Mouse (Mus musculus): Measurements from ENCODE around the gene Spns3.

The Spns3 gene

DNA sequence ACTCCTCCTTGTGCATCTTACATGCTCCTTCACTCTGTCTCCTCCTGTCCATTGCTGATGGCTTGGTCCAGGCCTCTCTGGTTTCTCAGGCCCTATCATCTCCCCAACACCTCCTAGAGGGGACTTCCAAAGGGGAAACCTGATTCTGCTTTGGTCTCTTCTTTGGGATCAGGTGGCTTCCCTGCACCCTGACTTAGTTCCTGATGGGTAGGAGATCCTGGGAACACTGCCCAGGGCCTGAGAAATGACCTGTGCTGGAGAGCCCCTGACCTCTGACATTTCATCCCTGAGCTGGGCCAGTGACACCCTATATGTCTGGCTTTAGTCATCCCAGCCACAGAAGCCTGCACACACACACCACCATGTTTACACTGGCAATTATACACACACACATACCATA lies 42.7 kb downstream of the Spns3 start:
- no peak for DNase-seq

DNA sequence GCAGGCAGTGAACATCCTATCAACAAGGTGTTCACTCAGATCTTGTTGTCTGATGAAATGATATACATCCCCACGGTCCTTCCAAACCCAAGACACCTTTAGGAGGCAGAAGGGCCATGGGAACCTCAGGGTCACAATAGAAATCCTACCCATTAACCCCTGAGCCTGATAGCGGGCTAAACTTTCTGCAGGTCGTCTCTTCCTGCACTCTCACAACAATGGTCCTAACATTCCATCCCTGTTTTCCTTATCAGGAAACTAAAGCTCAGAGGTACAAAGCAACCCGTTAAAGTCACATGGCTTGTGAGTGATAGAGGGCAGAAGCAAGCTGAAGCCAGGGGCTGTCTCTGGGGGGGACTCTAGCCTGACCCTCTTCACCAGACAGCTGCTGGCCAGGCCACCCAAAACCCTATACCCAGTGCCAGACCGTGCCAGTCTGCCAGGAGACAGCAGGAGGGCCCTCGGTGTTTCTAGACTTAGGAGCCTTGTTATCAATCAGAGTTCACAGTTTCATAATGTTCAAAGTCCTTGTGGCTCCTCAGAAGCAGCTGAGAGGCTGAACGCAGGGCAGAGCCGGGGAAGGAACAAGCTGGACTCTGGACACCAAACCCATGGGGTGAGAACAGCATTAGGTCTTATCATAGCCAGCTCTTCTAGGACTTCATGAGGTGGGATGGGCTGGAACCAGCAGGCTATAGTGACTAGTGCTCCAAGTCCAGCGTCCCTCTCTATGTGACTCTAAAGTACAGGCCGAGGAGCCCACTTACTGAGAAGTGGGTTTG lies 46.1 kb downstream of the Spns3 start:
- no peak for DNase-seq

DNA sequence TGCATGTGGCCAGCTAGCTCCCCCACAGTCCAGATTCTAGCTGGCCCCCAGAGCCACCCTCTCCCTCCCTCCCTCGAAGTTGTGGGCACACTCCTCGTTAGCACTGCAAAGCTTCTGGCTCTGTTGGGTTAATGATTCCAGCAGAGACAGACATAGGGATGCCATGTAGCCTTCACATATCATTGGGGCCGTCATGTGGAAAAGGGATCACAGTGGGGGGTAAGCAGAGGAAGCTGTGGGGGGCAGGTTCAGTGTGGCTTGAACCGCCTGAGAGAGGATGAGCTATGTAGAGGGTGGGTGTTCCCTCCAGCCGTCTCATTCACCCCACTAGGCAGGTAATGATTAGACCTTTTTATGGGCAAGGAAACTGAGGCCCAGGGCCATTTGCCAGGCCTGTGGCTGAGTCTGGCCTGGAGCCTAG lies 46.8 kb downstream of the Spns3 start:
- DNase-seq, result no peak

DNA sequence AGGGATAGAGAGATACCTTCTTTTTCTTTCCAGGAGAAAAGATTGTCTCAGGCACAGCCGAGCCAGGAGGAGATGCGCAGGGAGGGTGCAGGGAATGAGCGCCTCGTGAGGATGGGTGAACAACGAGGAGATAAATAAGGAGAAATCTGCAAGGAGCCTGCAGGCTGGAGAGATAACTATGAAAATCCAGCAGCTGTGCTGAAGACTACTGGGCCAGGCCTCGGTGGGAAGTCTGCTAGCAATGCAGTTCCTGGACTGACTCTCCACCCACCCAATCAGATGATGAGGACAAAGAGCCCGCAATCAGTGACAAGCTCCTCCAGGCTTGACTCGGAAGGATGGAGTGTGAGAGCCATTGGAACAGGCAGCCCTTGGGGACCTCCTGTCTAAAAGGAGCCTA lies 48.1 kb downstream of the Spns3 start:
- no peak for DNase-seq

DNA sequence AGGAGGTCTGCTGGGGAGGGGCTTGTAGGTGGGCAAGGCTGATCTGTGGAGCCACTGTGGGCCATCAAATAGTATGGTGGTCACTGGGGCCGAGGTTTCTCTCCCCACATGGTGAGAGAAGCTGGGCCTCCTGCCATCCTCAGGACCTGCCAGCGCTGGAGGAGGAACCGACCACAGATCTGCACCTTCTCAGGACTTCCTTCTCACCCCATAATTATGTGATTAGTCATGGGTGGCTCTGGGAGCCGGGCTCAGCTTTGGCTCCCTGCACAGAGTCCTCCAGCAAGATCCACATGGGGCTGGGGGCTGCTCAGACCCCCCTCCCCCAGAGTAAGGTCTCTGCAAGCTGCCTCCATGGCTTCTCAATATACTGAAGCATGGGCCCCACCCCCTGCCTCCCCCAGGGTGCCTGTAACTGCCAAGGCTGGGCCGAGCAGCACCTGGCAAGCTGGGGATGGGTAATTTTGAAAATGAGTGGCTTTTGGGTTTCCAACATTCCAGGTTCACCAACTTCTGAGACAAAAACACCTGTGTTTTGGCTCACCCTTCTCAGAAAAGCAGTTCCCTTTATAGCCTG lies 48.8 kb downstream of the Spns3 start:
- DNase-seq, result no peak

DNA sequence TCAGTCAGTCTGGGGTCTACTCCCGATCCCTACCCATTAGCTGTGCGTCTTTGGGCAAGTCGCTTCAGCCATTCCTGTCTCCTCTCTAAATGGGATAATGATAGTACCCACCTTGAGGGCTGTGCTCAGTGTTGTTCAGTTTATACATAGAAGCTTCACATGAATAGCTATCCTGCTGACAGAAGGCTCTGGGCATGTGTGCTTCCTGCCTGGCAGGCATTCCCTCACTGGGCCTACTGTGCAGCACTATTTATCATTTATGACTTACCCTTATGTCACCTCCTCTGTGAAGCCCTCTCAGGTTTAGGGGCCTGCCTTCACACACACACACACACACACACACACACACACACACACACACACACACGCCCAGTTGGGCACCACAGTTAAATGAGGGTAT lies 50.2 kb downstream of the Spns3 start:
- no peak for DNase-seq

DNA sequence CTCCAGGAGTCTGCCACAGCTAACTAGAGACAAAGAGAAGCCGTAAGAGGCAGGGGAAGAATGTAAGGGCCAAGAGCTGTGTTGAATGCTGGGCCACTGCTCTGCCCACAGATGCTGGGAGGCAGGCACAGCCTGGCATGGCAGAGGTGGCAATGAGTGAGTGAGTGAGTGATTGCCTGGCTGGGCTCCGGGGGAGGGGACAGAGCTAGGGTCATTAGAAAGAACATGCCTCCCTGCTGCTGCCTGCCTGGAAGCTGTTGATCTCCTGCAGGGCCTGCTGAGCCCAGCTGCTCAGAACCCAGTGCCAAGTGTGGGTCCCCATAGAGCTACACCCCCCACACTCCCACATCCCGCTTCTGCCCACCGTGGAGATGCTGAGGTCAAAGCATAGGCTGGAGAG lies 52.9 kb downstream of the Spns3 start:
- no peak for DNase-seq

DNA sequence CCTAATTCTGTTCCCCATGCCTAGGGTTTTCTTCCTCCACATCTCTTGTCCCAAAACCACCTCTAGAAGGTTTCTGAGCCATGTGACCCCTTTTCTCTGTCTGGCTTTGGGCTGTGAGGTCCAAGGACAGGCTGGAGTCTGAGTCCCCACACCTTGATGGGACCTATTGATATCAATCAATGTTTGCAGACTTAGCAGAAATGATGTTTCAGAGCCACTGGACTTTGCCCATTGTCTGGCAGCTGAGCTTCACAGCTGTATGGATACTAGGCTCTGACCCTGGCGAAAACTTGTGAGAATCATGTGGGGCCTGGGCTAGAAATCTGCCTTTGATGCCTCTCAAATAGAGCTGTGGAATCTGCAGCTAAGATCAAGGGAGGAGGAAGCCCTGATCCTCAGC lies 53.5 kb downstream of the Spns3 start:
- DNase-seq, result no peak

DNA sequence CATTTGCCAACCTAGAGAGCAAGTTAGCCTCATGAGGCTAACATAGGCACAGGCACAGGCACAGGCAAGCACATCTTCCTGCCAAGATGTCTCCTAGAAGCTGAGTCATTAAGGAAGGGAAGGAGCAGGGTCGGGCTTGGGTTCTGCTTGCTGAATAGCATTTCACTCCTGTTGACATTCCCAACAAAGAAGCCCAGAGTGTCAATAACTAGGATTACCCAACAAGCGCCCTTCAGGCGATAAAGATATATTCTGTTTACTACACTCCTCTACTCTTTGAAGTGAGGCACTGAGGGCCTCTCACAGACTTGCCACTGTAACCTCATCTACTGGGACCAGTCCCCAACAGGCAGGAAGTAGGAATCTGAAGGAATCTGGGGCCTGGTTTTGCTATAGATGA lies 54.2 kb downstream of the Spns3 start:
- DNase-seq, result no peak

DNA sequence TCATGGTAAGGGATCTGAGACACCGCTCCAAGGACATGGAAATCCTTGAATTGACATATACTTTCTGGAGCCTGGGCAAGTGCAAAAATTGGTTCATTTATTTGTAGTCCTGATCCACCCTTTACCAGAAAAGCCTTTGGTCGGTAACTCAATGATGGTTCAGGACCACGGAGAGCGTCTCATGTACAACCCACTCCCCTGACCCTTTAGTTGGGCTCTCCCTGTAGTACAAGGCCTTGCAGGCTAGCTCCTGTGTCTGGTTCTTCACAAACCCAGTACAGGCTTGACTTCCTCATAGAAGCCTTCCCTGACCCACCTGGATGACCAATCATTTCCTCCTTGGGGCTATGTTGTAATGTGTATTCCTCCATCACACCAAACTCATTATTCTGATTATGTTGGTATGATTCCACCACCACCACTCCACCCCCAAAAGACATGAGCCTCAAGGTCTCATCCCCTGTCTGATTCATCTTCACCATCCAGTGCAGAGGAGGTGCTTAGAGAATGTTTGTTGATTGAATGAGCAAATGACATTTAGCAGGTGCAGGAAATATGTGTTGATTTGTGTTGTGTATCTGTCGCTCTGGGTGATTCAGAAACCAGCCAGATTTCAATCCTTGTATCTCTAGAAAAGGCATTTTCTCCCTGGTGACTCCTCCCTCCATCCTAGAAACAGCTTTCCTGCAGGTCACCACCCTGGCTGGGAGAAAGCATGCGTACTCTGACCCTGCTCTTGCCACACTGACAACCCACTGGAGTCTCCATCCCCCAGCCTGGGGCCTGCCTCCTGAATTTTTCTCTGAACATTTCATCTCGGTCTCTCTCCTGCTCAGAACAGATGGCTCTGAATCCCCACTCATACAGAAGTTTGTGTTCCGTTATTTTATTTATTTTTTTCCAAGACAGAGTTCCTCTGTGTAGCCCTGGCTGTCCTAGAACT lies 56.0 kb downstream of the Spns3 start:
- no peak for DNase-seq

DNA sequence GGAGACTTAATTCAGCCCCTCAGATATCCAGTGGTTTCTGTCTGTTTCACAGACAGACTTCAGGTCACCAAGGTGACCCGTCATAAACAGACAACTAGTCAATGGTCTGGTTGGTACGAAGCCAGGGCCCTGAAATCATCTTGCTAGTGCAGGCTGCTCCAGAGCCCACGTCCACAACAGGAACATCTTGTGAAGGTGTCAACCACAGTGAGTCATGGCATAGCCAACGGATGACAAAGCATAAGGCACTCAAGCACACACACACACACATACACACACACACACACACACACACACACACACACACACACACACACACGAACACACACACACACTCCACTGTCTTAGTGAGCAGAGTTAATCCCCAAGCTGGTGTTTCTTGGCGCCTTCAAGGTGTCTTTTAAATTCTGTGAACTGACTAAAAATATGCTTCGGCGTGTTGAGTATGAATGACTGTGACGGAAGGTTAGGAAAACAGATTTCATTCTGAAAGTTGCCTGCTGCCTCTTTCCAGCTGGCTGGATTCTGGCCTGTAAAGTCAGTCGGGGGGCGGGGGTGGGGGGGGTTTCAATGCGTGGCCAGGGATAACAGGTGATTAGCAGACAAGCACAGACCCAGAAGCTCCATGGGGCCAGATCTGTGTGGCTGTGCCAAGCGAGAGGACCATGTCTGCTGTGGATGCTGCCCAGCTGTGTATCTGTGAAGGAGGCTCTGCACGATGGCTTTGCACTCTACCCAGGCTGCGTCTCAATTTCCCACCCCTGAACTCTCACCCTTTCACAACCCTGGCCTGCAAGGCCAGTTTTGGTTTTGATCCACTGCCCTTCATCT lies 59.0 kb downstream of the Spns3 start:
- no peak for DNase-seq

DNA sequence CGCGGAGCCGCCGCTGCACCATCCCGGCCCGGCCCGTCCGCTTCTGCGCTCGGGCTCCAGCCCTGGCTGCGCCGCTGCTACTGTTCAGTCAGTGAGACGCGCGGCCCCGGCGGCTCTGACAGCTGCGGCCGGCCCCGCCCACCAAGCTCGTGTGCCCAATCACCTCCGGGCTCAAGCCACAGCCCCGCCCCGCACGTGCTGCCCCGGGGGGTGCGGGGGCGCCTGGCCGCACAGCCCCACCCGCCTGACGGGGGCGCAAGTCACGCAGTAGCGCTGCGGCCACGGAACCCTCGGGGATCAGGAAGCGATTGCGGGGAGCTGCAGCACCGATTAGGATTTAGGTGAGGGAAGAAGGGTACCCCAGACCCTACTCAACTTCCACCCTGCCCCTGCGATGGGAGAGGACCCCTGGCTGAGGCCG lies 60.4 kb downstream of the Spns3 start, which contains the start of gene Spns2:
Gene Spns2 (minus strand): TSS at position 24 of the 421 bp plus-strand sequence.
- peak; percentile 86 for DNase-seq

DNA sequence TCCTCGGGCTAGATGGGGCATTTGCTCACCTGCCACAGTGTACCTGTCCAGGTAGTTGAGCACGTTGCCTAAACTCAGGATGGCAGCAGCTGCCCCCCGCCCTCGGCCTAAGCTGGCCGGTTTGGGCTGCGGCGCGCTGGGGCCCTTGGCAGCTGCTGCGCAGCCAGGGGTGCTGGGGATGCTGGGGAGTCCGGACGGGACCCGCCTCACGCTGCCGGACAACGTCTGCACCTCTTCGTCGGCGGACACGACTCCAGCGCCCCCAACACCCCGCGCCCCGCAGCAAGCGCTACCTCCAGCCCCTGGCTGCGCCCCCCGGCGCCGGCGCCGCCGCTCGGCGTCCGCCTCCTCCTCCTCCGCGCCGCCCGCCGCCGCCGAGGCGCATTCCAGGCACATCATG lies 60.9 kb downstream of the Spns3 start:
- peak; percentile 5 for DNase-seq

DNA sequence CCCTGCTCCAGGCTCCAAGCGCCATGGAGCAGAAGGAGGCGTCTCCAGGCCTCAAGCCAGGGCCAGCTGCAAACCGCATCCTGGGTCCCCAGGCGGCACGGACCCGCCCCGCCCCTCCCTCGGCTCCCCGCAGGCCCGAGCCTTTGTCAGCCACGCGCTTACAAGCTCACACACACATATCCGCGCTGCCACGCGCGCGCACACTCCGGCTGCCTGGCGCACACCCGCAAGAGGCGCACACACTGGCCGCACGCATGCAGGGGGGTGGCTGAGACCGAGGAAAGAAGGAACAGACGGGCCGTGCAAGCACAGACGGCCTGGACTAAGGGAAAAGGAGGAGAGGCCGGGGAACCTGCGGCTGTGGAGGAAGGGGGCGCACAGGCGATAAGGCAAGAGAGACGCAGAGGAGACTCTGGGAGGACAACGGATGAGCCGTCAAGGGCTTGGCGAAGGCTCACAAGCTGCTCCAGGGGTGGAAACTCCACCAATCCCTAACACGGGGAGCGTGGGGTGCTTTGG lies 61.5 kb downstream of the Spns3 start:
- DNase-seq, result no peak

DNA sequence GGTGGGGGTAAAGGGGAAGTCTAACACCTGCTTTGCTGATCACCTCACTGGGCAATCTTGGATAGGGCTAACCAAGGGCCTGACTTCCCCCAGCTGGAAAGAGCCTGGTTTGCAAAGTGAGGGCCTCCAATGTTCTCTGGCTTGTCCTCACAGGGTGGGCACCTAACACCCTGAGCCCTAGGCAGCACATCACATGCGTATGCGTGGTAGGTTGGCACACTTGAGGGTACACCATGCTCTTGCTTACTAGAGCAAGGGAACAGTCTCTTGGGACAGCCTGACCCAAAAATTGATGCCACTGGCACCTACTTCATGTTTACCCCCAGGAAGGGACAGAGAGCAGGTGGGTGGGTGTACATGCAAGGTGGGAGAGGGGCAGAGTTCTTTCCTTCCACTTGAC lies 62.6 kb downstream of the Spns3 start:
- DNase-seq, result no peak

DNA sequence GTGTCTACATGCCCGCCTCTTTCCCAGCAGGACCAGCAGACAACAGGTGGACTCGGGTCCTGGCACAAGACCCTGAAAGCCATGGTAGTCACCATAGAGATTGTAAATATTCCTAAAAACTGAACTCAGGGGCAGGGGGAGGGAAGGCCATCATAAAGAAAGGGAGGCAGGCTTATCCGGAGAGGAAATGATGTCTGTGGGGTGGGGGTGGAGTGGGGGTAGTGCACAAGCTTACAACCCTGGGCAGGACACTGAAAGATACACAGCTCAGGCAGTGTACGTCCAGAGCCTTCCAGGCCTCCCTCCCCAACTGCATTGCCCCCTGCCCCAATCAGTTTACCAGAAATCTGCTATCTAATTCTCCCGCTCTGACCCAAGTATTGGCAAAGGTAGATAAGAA lies 63.1 kb downstream of the Spns3 start:
- no peak for DNase-seq

DNA sequence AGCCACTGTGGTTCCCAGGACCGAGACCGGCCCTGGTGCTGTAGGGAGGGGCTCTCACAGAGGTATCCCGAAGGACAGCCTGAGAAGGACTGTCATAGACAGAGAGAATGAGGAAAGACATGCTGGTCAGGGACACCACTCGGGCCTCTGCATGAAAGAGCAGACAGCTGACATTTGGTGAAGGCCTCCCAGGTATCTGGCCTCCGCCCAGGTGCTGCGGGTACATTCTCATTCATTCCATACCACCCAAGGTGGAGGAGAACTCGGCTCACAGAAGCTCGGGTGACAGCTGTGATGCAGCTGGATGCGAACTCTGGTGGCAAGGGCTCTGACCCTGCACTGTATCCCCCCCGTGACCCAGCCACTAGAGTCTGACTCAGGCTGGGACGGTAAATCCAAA lies 64.3 kb downstream of the Spns3 start:
- no peak for DNase-seq

DNA sequence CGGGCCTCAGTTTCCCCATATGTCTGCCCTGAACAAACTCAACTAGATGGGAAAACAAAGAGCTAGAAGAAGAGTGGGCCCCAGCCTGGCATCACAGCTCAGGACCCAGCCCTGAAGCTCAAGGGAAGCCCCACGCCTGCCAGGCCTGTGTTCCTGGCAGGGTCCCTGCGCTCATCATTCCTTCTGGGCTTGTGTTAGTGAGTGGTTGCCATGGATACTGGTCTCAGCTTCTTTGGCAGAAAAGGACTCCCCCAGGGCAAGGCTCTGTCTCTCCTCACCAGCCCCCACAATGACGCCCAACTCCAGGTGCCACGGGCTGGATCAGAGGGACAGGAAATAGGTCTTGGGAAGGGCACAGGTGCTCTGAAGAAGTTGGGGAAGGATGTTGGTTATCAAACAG lies 65.1 kb downstream of the Spns3 start:
- DNase-seq, result no peak

DNA sequence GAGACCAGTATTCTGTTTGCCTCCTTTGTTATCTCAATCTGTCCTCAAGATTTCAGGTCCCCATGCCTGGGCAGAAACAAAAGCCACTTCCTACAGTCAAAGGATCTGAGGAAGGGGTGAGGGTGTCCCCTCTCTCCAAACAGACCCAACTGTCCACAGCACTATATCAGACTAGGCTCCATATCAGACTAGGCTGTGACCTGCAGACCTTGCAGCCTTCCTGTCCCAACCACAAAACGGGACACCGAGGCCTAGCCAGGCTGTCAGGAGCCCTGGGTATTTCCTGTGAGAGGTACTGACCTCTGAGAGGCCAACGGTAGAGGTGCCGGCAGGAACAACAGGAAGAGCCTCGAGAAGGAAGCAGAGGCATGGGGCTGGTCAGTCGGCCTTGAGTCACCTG lies 65.8 kb downstream of the Spns3 start:
- no peak for DNase-seq

DNA sequence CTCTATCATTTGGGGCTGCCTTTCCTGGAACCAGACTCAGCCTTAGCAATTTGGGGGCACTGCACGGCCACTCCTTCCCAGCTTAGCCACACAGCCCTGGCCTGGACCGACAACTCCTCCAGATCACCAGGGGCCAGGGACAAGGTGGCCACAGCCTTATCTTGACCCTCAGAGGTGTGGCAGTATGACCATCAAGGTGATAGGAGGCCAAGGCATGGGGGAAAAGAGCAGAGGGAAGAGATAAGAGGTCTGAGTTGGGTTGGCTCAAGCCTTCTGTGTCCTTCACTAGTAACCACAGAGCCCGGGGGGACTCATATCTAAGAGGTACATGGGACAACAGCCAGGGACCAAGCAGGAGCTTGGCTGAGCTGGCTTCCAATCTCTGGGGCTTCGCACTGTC lies 68.4 kb downstream of the Spns3 start:
- DNase-seq, result no peak

DNA sequence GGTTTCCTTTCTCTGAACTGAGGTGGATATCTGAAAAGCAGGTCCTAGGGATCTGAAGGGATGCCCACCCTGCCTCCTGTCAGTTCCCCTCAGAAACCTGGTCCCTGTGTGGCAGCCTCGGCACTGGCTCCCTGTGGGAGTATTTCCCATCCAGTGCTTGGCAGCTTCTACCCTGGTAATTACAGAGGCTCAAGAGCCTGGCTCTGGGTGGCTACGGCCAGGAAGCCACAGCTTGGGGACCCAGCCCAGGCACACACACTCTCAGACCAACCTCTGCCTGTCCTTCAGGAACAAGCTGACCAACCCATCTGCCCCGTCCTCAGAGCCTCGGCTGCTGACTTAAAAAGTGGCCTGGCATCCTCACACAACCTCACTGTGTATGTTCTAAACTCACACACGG lies 69.0 kb downstream of the Spns3 start:
- DNase-seq, result no peak

DNA sequence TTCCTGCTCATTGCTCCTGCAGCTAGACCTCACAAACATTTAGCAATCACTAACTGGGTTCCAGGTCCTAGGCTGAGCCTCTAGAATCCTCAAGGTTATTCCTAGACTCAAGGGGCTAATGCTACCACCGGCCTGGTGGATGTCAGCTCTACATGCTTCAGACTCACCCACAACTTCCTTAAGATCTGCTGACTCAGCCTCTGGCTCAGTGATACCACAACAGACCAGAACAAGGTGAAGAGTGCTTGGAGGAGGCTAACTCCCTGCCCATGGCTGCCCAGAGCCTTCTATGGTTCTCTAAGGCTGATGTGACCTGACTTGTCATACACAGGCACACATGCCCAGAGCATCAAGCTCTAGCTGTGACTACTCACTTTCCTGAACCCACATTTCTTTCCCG lies 70.8 kb downstream of the Spns3 start:
- no peak for DNase-seq

DNA sequence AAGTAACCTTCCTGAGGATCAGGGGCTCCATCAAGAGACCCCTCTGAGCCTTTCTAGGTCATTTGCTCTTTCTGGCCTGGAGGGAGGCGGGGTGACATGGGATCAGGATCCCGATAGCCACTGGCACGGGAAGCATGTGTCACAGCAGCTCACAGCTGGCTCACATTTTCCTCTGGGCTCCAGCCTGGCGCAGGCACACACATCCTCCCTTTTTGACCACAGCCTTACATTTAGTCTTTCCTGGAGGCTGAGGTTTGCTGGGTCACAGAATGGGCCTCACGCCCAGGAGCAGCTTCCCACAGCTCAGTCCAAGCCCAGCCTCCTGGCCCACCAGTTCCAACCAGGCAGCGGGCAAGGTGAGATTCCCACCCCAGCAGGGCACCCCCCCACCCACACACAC lies 72.1 kb downstream of the Spns3 start:
- no peak for DNase-seq

Measured in thymus, postnatal 25 days (tissue).